Comparison of ENCODE assay signal across 17 mouse cellular contexts in the genomic region with DNA sequence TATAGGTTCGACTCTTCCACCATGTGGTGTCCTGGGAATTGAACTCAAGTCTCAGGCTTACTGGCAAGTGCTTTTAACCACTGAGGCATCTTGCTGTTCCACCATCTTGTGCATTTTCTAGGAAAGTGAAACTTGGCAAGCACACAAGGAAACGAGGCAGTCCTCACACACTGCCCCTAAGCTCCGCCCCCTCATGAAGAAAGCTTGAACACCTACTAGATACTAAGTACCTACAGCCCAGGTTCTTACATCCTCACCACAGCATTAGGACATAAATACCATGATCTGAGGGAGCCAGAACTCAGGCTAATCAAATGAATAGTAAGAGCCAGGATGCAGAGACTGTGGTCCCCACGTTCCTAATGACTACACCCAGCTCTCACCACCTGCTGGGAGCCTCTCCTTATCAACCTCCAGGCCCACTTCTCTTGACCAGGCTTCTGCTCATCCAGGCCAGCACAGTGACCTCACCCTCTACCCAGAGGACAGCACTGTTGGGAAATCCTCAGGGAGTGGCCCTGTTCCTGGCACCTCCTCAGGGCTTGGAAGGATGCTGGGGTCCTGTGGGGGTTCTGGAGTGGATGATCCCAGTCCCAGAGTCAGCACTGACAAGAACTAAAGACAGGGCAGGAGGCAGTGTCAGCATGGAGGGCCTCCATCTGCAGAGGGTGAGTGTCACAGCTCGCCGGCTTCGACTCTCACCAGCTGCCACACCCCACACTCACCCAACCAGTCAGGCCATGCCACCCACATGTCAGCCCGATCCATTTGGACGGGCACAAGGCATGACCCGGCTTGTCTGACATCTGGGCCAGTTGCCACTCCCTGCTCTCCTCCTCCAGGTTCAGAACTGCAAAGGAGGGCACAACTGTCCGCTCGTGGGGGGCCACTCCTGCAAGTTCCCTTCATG. TPM values are rescaled to one million over a fixed set of nuclear protein-coding genes. Genes with fewer than 3 reads are reported as not detected.
DNase-seq lines count a peak whose midpoint lies in the region; ATAC-seq and TF ChIP-seq lines count a peak whose summit lies in the region.
"Had no signal": no experiment of that assay in that cellular context is flagged by ENCODE, and none has a peak within 500 bp of the region (broad histone marks: within the 10 kb centered on the region; RNA-seq: fewer than 3 reads in every experiment).

No protein-coding gene starts in this region.

- H3K27me3 ChIP-seq in lung, embryonic 16.5 days (ENCODE audit: control insufficient read depth, insufficient read depth, low read depth, low read length): no peaks in the 10 kb centered on the region
- H3K27me3 ChIP-seq in embryonic facial prominence, embryonic 15.5 days: no peaks in the 10 kb centered on the region
- H3K27me3 ChIP-seq in myocyte (ENCODE audit: control insufficient read depth, insufficient read depth, insufficient read length): peaks cover 5% of the 10 kb centered on the region
- no peaks in the 10 kb centered on the region for H3K27me3 ChIP-seq in forebrain, embryonic 14.5 days (replicated peaks; ENCODE audit: control insufficient read depth, insufficient read depth, low read length)
- H3K27me3 ChIP-seq: forebrain, embryonic 12.5 days; liver, embryonic 15.5 days had no signal

- no peak for TF ChIP-seq POLR2A in myocyte (IDR thresholded peaks at IDR 0.05; ENCODE audit: insufficient read length, low read depth)

- no peak overlapping the region for H3K4me3 ChIP-seq in lung, embryonic 16.5 days (ENCODE audit: low read length)
- H3K4me3 ChIP-seq in embryonic facial prominence, embryonic 15.5 days (replicated peaks): no peak overlapping the region
- H3K4me3 ChIP-seq in myocyte: no peak overlapping the region
- H3K4me3 ChIP-seq in forebrain, embryonic 14.5 days (ENCODE audit: low read depth, low read length): no peak overlapping the region
- H3K4me3 ChIP-seq: forebrain, embryonic 12.5 days; heart, adult 2 months; limb, embryonic 10.5 days; liver, embryonic 15.5 days had no signal

- peak; percentile 43 for ATAC-seq in lung, embryonic 16.5 days (ENCODE audit: low read depth)
- ATAC-seq in embryonic facial prominence, embryonic 15.5 days (ENCODE audit: insufficient number of reproducible peaks, low FRiP score, low TSS enrichment, low read depth): peak; percentile 53; the same call in 1 of the 2 replicates
- no peak for ATAC-seq in forebrain, embryonic 14.5 days

- H3K79me2 ChIP-seq in myocyte (ENCODE audit: control insufficient read depth, insufficient read depth): no peaks in the 10 kb centered on the region

- H3K4me1 ChIP-seq in lung, embryonic 16.5 days (replicated peaks; ENCODE audit: control insufficient read depth, insufficient read depth, low read length): peaks cover 5% of the 10 kb centered on the region; the same call in 1 of the 2 replicates
- H3K4me1 ChIP-seq in embryonic facial prominence, embryonic 15.5 days: 0 out of 2 replicates have a peak, but pooled peaks cover 5% of the 10 kb centered on the region
- no peaks in the 10 kb centered on the region for H3K4me1 ChIP-seq in forebrain, embryonic 14.5 days (ENCODE audit: control insufficient read depth, insufficient read depth, low read length)
- H3K4me1 ChIP-seq: forebrain, embryonic 12.5 days had no signal

- no peak overlapping the region for H3ac ChIP-seq in myocyte (ENCODE audit: control insufficient read depth, insufficient read length)

- 0 out of 2 replicates have a peak overlapping the region, but pooled peaks have one; percentile 1 for H3K27ac ChIP-seq in lung, embryonic 16.5 days (ENCODE audit: low read length)
- H3K27ac ChIP-seq in embryonic facial prominence, embryonic 15.5 days (replicated peaks): peak overlapping the region; percentile 55; the same call in 1 of the 2 replicates
- H3K27ac ChIP-seq in forebrain, embryonic 14.5 days (ENCODE audit: low read depth, low read length): no peak overlapping the region
- H3K27ac ChIP-seq: forebrain, embryonic 12.5 days; heart, adult 2 months; hindbrain, embryonic 14.5 days; limb, embryonic 10.5 days; liver, embryonic 15.5 days had no signal

- H3K9ac ChIP-seq in lung, embryonic 16.5 days (ENCODE audit: low read length): no peak overlapping the region
- H3K9ac ChIP-seq in embryonic facial prominence, embryonic 15.5 days: no peak overlapping the region
- H3K9ac ChIP-seq in forebrain, embryonic 14.5 days (ENCODE audit: low read length): no peak overlapping the region
- H3K9ac ChIP-seq: forebrain, embryonic 12.5 days; hindbrain, embryonic 14.5 days; liver, embryonic 15.5 days had no signal

- H3K36me3 ChIP-seq in lung, embryonic 16.5 days (ENCODE audit: control insufficient read depth, insufficient read depth, low read length): no peaks in the 10 kb centered on the region
- no peaks in the 10 kb centered on the region for H3K36me3 ChIP-seq in embryonic facial prominence, embryonic 15.5 days
- H3K36me3 ChIP-seq in myocyte (ENCODE audit: control insufficient read depth, insufficient read depth): no peaks in the 10 kb centered on the region
- no peaks in the 10 kb centered on the region for H3K36me3 ChIP-seq in forebrain, embryonic 14.5 days (ENCODE audit: control insufficient read depth, insufficient read depth, low read length)
- H3K36me3 ChIP-seq: forebrain, embryonic 12.5 days; limb, embryonic 10.5 days; liver, embryonic 15.5 days had no signal

- H3K4me2 ChIP-seq in lung, embryonic 16.5 days (ENCODE audit: low read depth, low read length): no peak overlapping the region
- no peak overlapping the region for H3K4me2 ChIP-seq in embryonic facial prominence, embryonic 15.5 days (replicated peaks)
- no peak overlapping the region for H3K4me2 ChIP-seq in myocyte (ENCODE audit: low read depth)
- no peak overlapping the region for H3K4me2 ChIP-seq in forebrain, embryonic 14.5 days (ENCODE audit: low read length)
- H3K4me2 ChIP-seq: forebrain, embryonic 12.5 days; hindbrain, embryonic 14.5 days; liver, embryonic 15.5 days had no signal

- H3K9me3 ChIP-seq in lung, embryonic 16.5 days (ENCODE audit: control insufficient read depth, low read length): no peaks in the 10 kb centered on the region
- no peaks in the 10 kb centered on the region for H3K9me3 ChIP-seq in embryonic facial prominence, embryonic 15.5 days (replicated peaks)
- no peaks in the 10 kb centered on the region for H3K9me3 ChIP-seq in forebrain, embryonic 14.5 days (replicated peaks; ENCODE audit: control insufficient read depth, low read length)
- H3K9me3 ChIP-seq: forebrain, embryonic 12.5 days; limb, embryonic 10.5 days; liver, embryonic 15.5 days had no signal

- WGBS in lung, embryonic 16.5 days: 47% methylated on average over 12 of the region's 12 CpGs
- 57% methylated on average over 12 of the region's 12 CpGs for WGBS in embryonic facial prominence, embryonic 15.5 days
- 82% methylated on average over 12 of the region's 12 CpGs for WGBS in forebrain, embryonic 14.5 days

- no peak for DNase-seq in lung, postnatal 10 days
- DNase-seq in spleen, postnatal 36 days (ENCODE audit: low spot score in 2 of 2): no peak
- no peak for DNase-seq in cerebellum, adult 11 months
- no peak for DNase-seq in forebrain, embryonic 14.5 days (ENCODE audit: low spot score)
- DNase-seq: adrenal gland, postnatal 14 days; cerebellum, postnatal 36 days; heart, adult 2 months; heart, postnatal 10 days; kidney, postnatal 10 days; thymus, postnatal 4 days had no signal

TF ChIP-seq in myocyte, 11 proteins besides CTCF, POLR2A, EP300 and RAD21:
- TF ChIP-seq MYOG (IDR thresholded peaks at IDR 0.05; ENCODE audit: control insufficient read depth in 1 of 3, insufficient read depth in 1 of 3, insufficient read length in 2 of 3, low read depth in 2 of 3) (peak in 2 of 3 experiments; percentile 31 to 49), CEBPB (IDR thresholded peaks at IDR 0.05; ENCODE audit: insufficient read depth, poor library complexity, severe bottlenecking) (no peak), REST (IDR thresholded peaks at IDR 0.05; ENCODE audit: insufficient read depth, insufficient read length) (no peak), MAX (IDR thresholded peaks at IDR 0.05; ENCODE audit: low read depth) (no peak), MYOD1 (IDR thresholded peaks at IDR 0.05; ENCODE audit: control insufficient read depth in 1 of 3, insufficient read length in 2 of 3, low read depth in 2 of 3) (peak in 1 of 3 experiments; percentile 64)

RNA-seq across cellular contexts. Expression of gene Emp2, which starts 17.1 kb away (rescaled TPM):
- 131 and 151 TPM in 2 replicates for polyA plus RNA-seq in lung, embryonic 16.5 days (2015; fragmentation: Nextera tagmentation; extraction: Ambion mirVana)
- 76.9 and 79.5 TPM in 2 replicates for polyA plus RNA-seq in embryonic facial prominence, embryonic 15.5 days (2015; fragmentation: Nextera tagmentation; extraction: Ambion mirVana)
- 212 TPM for polyA plus RNA-seq in myocyte (2012; fragmentation: generic; extraction: Trizol)
- 3.4 and 5.1 TPM in 2 replicates for polyA plus RNA-seq in forebrain, embryonic 14.5 days (2014; fragmentation: Nextera tagmentation; extraction: Ambion mirVana)

Comparison
In these comparisons a context has a peak if more than half of its experiments do, and no peak if none do; other contexts are left out.
1. RNA of gene Emp2, which starts 17.1 kb away (polyA plus RNA-seq): 212 TPM in myocyte (single experiment), 131 to 151 TPM in lung, embryonic 16.5 days and 76.9 to 79.5 TPM in embryonic facial prominence, embryonic 15.5 days; 3.4 to 5.1 TPM in forebrain, embryonic 14.5 days; every median in the first group is over 10 times any median in the second.